Mouse (Mus musculus): ENCODE measurements around the gene Bola1. TPM values are rescaled to one million over a fixed set of nuclear protein-coding genes. Genes with fewer than 3 reads are reported as not detected.

The Bola1 gene
- total and polyA plus RNA-seq, 2 experiments from 2014 or later = 40.4 to 63.0 TPM

DNA sequence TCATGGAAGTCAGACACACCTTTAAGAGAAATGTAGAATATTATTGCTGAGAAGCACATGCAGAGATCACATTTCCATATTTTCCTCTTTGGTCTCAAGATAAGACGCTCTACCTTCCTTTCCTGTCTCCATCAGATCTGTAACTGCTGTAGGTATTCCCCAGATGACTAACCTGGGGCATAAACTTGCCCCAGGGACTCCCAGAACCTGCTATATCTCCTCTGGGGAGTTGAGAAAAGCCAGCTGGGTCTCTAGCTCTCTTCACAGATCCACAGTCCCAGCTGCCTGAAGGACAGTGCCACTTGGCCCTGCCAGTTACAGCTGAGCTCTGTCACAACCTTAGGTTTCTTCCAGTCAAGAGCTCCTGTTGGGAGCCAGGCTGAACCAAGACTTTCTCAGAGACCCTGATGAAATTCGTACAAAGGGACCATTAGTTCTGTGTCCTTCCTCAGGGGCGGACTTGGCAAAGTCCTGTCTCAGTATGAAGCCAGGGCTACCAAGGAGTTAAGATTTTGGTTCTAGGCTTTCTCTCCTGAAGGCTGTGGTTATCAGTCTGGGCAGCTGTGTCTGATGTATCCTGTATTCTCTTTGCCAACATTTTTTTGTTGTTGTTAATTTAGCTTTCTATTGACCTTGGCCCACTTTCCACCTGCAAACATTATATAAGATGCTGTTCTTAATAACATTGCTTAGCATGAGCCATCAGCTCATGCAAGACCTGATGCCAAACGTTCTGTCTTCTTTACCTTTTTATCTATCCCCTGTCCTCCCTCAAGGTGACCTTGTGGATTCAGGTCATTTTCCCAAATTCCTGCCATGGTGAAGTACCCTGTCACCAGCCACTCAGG lies 11.6 kb upstream of the Bola1 start:
- Histone ChIP-seq H3K4me1 (ENCODE audit: insufficient read depth, low read length) (no peaks in the 10 kb centered on the region), H3K9me3 (ENCODE audit: low read length) (no peaks in the 10 kb centered on the region), H3K27ac (no peak overlapping the region), H3K27me3 (ENCODE audit: insufficient read depth, low read length) (no peaks in the 10 kb centered on the region), H3K36me3 (ENCODE audit: insufficient read depth, low read length) (no peaks in the 10 kb centered on the region), H3K4me3 (ENCODE audit: low read length) (no peak overlapping the region), H3K9ac (replicated peaks; ENCODE audit: low read length) (no peak overlapping the region), H3K4me2 (ENCODE audit: low read depth, low read length) (no peak overlapping the region)
- ATAC-seq (no peak), DNase-seq (ENCODE audit: low spot score) (no peak)
- 71% methylated on average over 4 of the region's 4 CpGs for WGBS
- no peak for TF ChIP-seq CTCF (IDR thresholded peaks at IDR 0.05; ENCODE audit: low read depth)

DNA sequence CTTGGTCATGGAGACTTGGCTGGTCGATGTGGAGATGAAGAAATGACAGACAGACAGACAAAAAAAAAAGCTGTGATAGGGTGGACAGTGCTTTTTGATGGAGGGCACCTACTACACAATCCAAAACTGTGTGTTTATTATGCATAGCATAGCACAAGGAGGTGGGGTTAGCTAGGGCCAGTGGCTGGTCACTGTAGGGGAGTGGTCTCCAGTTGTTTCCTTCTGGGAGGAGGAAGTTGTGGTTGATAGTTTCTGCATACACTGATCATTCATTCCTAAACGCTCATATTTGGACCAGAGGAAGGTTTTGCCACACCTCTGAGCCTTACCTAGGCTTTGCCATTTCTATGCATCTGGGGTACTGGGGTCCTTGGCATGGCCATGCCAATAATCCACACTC lies 10.9 kb upstream of the Bola1 start:
- Histone ChIP-seq H3K9me3 (ENCODE audit: low read length) (no peaks in the 10 kb centered on the region), H3K36me3 (ENCODE audit: insufficient read depth, low read length) (no peaks in the 10 kb centered on the region), H3K4me3 (ENCODE audit: low read length) (no peak overlapping the region), H3K27ac (no peak overlapping the region), H3K4me1 (ENCODE audit: insufficient read depth, low read length) (no peaks in the 10 kb centered on the region), H3K4me2 (ENCODE audit: low read depth, low read length) (no peak overlapping the region), H3K9ac (replicated peaks; ENCODE audit: low read length) (no peak overlapping the region), H3K27me3 (ENCODE audit: insufficient read depth, low read length) (no peaks in the 10 kb centered on the region)
- DNase-seq (ENCODE audit: low spot score) (no peak), ATAC-seq (no peak)
- TF ChIP-seq CTCF (IDR thresholded peaks at IDR 0.05; ENCODE audit: low read depth) = no peak
- 75% methylated on average over 2 of the region's 2 CpGs for WGBS

DNA sequence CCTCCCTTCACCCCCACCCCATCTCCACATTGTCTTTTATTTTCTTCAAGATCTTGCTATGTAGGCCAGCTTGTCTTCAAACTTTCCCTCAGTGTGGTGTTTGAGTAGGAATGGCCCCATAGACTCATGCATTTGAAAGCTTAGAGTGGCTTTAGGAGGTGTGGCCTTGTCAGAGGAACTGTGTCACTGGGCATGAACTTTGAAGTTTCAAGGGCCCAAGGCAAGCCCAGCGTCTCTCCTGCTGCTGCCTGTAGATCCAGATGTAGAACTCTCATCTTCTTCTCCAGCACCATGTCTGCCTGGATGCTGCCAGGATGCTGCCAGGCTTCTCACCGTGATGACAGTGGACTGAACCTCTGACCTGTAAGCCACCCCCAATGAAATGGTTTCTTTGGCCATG lies 9.3 kb upstream of the Bola1 start:
- Histone ChIP-seq H3K4me1 (ENCODE audit: insufficient read depth, low read length) (no peaks in the 10 kb centered on the region), H3K27ac (no peak overlapping the region), H3K4me3 (ENCODE audit: low read length) (no peak overlapping the region), H3K36me3 (ENCODE audit: insufficient read depth, low read length) (no peaks in the 10 kb centered on the region), H3K4me2 (ENCODE audit: low read depth, low read length) (no peak overlapping the region), H3K9ac (replicated peaks; ENCODE audit: low read length) (no peak overlapping the region), H3K27me3 (ENCODE audit: insufficient read depth, low read length) (no peaks in the 10 kb centered on the region), H3K9me3 (ENCODE audit: low read length) (no peaks in the 10 kb centered on the region)
- 70% methylated on average over 2 of the region's 2 CpGs for WGBS
- no peak for DNase-seq (ENCODE audit: low spot score)
- no peak for TF ChIP-seq CTCF (IDR thresholded peaks at IDR 0.05; ENCODE audit: low read depth)
- no peak for ATAC-seq

DNA sequence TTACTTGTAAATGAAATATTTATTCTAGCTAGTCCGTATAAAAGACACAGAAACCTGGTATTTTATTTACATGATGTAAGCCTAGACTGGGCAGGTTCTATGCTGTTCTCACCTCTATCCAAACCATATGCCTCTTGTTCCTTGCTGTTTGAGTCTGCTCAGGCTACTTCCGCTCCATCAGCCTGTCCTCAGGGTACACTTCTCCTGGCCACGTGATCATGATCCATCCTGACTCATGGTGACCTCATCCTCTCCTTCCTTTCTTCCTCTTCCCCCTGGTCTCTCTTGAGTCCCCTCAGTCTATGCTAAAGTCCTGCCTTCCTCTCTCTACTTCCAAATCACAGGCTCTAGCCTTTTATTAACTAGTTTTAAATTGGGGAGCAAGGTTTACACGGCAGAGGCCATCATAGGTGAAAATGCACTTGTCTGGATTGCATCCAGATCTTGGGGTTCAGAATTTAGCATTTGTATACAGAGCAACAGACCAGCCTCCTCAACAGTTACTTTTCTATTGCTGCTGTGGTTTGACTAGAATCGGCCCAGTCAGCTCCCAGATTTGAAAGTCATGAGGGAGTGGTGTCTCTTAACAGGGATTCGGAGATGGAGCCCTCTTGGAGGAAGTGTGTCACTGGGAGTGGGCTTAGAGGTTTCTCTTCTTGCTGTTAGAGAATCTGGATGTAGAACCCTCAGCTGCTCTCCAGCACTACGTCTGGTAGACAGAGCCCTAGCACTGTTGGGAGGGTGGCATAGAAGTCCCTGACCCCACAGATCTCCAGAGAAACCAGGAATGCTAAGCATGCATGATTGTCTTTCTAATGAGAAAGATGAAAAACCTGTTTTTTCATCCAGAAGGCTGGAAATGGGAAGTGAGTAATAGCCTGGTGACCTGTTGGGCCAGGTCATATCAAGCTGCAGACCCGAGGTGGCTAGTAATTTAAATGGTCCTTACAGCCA lies 7.5 kb upstream of the Bola1 start:
- Histone ChIP-seq H3K4me1 (ENCODE audit: insufficient read depth, low read length) (peaks cover 6% of the 10 kb centered on the region; the same call in 1 of the 2 replicates), H3K9ac (replicated peaks; ENCODE audit: low read length) (no peak overlapping the region), H3K9me3 (ENCODE audit: low read length) (no peaks in the 10 kb centered on the region), H3K4me2 (ENCODE audit: low read depth, low read length) (no peak overlapping the region), H3K27me3 (ENCODE audit: insufficient read depth, low read length) (no peaks in the 10 kb centered on the region), H3K27ac (no peak overlapping the region), H3K36me3 (ENCODE audit: insufficient read depth, low read length) (no peaks in the 10 kb centered on the region), H3K4me3 (ENCODE audit: low read length) (no peak overlapping the region)
- DNase-seq (ENCODE audit: low spot score) (no peak), ATAC-seq (0 out of 2 replicates have a peak, but pooled peaks have one; percentile 15)
- 76% methylated on average over 8 of the region's 8 CpGs for WGBS
- TF ChIP-seq CTCF (IDR thresholded peaks at IDR 0.05; ENCODE audit: low read depth) = no peak

DNA sequence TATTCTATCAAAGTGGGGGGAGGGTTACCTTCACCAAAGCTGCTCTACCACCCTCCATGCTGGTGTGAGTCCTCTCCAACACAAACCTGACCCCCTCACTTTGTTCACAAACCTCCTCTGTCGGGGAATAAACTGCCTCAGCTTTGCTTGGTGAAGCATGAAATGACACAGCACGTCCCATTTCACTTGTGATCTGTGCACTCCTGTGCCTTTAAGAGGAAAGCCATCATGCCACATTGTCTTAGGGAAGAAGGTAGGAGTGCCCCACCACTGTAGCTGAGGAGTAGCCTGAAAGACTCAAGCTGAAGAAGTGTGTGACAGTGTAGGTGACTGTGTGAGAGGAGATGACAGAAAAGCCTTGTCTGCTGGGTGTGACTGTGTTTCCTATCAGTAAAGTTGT lies 5.9 kb upstream of the Bola1 start:
- peaks cover 10% of the 10 kb centered on the region; the same call in 1 of the 2 replicates for H3K4me1 ChIP-seq (ENCODE audit: insufficient read depth, low read length)
- H3K27me3 ChIP-seq (ENCODE audit: insufficient read depth, low read length) = no peaks in the 10 kb centered on the region
- no peak overlapping the region for H3K4me2 ChIP-seq (ENCODE audit: low read depth, low read length)
- TF ChIP-seq CTCF (IDR thresholded peaks at IDR 0.05; ENCODE audit: low read depth) = no peak
- ATAC-seq (no peak), DNase-seq (ENCODE audit: low spot score) (no peak)
- no peak overlapping the region for H3K4me3 ChIP-seq (ENCODE audit: low read length)
- no peaks in the 10 kb centered on the region for H3K36me3 ChIP-seq (ENCODE audit: insufficient read depth, low read length)
- H3K27ac ChIP-seq = no peak overlapping the region
- WGBS = 20% methylated on average over 2 of the region's 2 CpGs
- H3K9me3 ChIP-seq (ENCODE audit: low read length) = no peaks in the 10 kb centered on the region
- H3K9ac ChIP-seq (replicated peaks; ENCODE audit: low read length) = no peak overlapping the region

DNA sequence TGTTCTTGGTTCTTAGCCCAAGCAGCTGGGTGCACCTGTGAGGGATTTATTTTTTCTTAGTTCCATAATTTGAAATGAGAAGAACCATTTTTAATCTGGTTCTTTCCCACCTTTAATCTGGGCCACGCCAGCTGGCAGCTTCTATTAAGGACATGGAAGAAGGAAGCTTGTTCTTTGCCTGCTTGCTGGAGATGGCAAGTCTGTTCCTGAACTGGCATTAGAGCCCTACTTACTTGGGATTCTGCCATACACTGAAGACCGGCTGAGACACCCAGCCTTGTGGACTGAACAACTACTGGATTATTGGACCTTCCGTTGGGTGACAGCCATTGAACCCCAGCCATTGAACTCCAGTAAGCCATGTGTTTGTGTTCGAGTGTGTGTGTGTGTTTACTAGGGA lies 3.3 kb upstream of the Bola1 start:
- Histone ChIP-seq H3K27me3 (ENCODE audit: insufficient read depth, low read length) (no peaks in the 10 kb centered on the region), H3K4me1 (ENCODE audit: insufficient read depth, low read length) (peaks cover 16% of the 10 kb centered on the region), H3K4me3 (ENCODE audit: low read length) (no peak overlapping the region), H3K4me2 (ENCODE audit: low read depth, low read length) (peak overlapping the region; percentile 79), H3K27ac (no peak overlapping the region), H3K36me3 (ENCODE audit: insufficient read depth, low read length) (no peaks in the 10 kb centered on the region), H3K9ac (replicated peaks; ENCODE audit: low read length) (no peak overlapping the region), H3K9me3 (ENCODE audit: low read length) (no peaks in the 10 kb centered on the region)
- ATAC-seq (no peak), DNase-seq (ENCODE audit: low spot score) (no peak)
- WGBS = 74% methylated on average over 4 of the region's 4 CpGs
- no peak for TF ChIP-seq CTCF (IDR thresholded peaks at IDR 0.05; ENCODE audit: low read depth)
